32 mouse cellular contexts compared by ENCODE assay signal in the genomic region with DNA sequence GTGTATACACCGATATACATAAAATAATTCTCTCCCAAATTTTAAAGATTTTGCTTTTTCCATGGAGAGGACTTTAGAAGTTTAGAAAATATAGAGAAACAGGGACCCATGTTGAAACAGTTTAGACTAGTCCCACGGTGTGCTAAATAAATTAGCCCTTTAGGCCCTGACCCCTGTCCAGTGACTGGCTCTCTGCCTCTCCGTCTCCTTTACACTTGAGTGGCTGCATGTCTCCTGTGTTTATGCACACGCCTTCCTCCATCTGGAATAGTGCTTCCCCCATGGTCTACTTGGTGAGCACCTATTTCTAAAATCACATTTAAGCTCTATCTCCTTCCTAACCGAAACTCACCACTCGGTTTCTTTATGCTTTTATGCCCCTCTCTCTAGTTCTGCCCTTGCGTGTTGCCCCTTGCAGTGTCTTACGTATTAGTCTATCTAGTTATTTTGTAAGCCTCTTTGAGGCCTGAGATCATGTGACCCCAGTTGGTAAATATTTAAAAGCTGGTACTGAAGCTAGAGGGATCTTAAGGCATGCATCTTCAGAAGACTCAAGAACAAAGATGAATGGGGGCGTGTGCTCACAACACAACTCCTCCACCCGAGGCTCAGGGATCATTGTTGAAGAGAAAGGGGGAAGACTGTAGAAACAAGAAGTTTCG. TPM values are rescaled to one million over a fixed set of nuclear protein-coding genes. Genes with fewer than 3 reads are reported as not detected.
DNase-seq lines count a peak whose midpoint lies in the region; ATAC-seq and TF ChIP-seq lines count a peak whose summit lies in the region.
"Had no signal": no experiment of that assay in that cellular context is flagged by ENCODE, and none has a peak within 500 bp of the region (broad histone marks: within the 10 kb centered on the region; RNA-seq: fewer than 3 reads in every experiment).

No protein-coding gene starts in this region.

- intact Hi-C loops in gastrocnemius, adult 2 months (cut with DNase I): loop anchor here (5.0 kb wide), 1 partner anchor 64 kb away; the partner anchor contains the start of gene Zfp592

- DNase-seq in gastrocnemius, adult 2 months: no peak
- DNase-seq in gastrocnemius, postnatal 10 days: no peak
- DNase-seq in kidney, adult 2 months: peak; percentile 79
- DNase-seq in yolk sac, embryonic 10.5 days (ENCODE audit: low spot score): peak; percentile 36
- DNase-seq in cerebellum, adult 9-10 months: no peak
- DNase-seq: adrenal gland, adult 8-10 months; cerebellum, adult 2 months; cerebellum, postnatal 25 days; forebrain, postnatal 0 days; gastrocnemius, postnatal 25 days; heart, adult 11 months; heart, postnatal 14 days; midbrain, embryonic 14.5 days; retina, postnatal 1 day; right cerebral cortex, postnatal 14 days had no signal

- WGBS in kidney, adult 2 months: 57% methylated on average over 11 of the region's 11 CpGs
- WGBS in kidney, embryonic 14.5 days: 53% methylated on average over 11 of the region's 11 CpGs
- WGBS in kidney, embryonic 15.5 days: 56% methylated on average over 11 of the region's 11 CpGs

- peak overlapping the region; percentile 97; the same call in 1 of the 2 replicates for H3K27ac ChIP-seq in gastrocnemius, adult 2 months
- peak overlapping the region; percentile 39; the same call in 1 of the 2 replicates for H3K27ac ChIP-seq in kidney, adult 2 months (ENCODE audit: insufficient read depth, low read depth, low read length)
- no peak overlapping the region for H3K27ac ChIP-seq in kidney, embryonic 14.5 days (ENCODE audit: low read depth, low read length)
- peak overlapping the region; percentile 70 for H3K27ac ChIP-seq in kidney, embryonic 15.5 days
- H3K27ac ChIP-seq: embryonic facial prominence, embryonic 10.5 days; embryonic facial prominence, embryonic 15.5 days; forebrain, embryonic 12.5 days; hindbrain, embryonic 10.5 days; layer of hippocampus, adult 2 months; left cerebral cortex, adult 2 months; limb, embryonic 12.5 days; neural tube, embryonic 15.5 days had no signal

- TF ChIP-seq CTCF in gastrocnemius, adult 2 months (IDR thresholded peaks at IDR 0.05): no peak
- TF ChIP-seq CTCF in kidney, adult 2 months (conservative IDR thresholded peaks at IDR 0.05; ENCODE audit: insufficient read depth, insufficient read length, low read depth, low read length): no peak

- H3K4me1 ChIP-seq in kidney, adult 2 months (ENCODE audit: control insufficient read depth, insufficient read depth, low read length): peaks cover 14% of the 10 kb centered on the region
- peaks cover 29% of the 10 kb centered on the region for H3K4me1 ChIP-seq in kidney, embryonic 14.5 days (ENCODE audit: control insufficient read depth, insufficient read depth, low read length)
- peaks cover 46% of the 10 kb centered on the region for H3K4me1 ChIP-seq in kidney, embryonic 15.5 days
- H3K4me1 ChIP-seq: embryonic facial prominence, embryonic 15.5 days; forebrain, embryonic 12.5 days had no signal

- no peaks in the 10 kb centered on the region for H3K27me3 ChIP-seq in kidney, adult 2 months (replicated peaks; ENCODE audit: control insufficient read depth, insufficient read depth, low read length)
- no peaks in the 10 kb centered on the region for H3K27me3 ChIP-seq in kidney, embryonic 14.5 days (ENCODE audit: control insufficient read depth, insufficient read depth, low read length)
- H3K27me3 ChIP-seq in kidney, embryonic 15.5 days: no peaks in the 10 kb centered on the region
- H3K27me3 ChIP-seq: CH12.LX; embryonic facial prominence, embryonic 15.5 days; forebrain, embryonic 12.5 days; heart, embryonic 13.5 days; neural tube, embryonic 15.5 days had no signal

- H3K9ac ChIP-seq in kidney, embryonic 14.5 days (ENCODE audit: low read depth, low read length): no peak overlapping the region
- H3K9ac ChIP-seq in kidney, embryonic 15.5 days: no peak overlapping the region
- H3K9ac ChIP-seq: embryonic facial prominence, embryonic 15.5 days; forebrain, embryonic 12.5 days; forebrain, postnatal 0 days; limb, embryonic 12.5 days; neural tube, embryonic 15.5 days had no signal

- H3K4me3 ChIP-seq in gastrocnemius, adult 2 months: no peak overlapping the region
- no peak overlapping the region for H3K4me3 ChIP-seq in kidney, adult 2 months (ENCODE audit: insufficient read depth, low read depth, low read length)
- no peak overlapping the region for H3K4me3 ChIP-seq in kidney, embryonic 14.5 days (ENCODE audit: low read length)
- H3K4me3 ChIP-seq in kidney, embryonic 15.5 days (replicated peaks): no peak overlapping the region
- H3K4me3 ChIP-seq: embryonic facial prominence, embryonic 10.5 days; embryonic facial prominence, embryonic 15.5 days; forebrain, embryonic 12.5 days; heart, embryonic 13.5 days; hindbrain, embryonic 10.5 days; layer of hippocampus, adult 2 months; left cerebral cortex, adult 2 months; limb, embryonic 12.5 days; neural tube, embryonic 15.5 days had no signal

- no peaks in the 10 kb centered on the region for H3K36me3 ChIP-seq in kidney, adult 2 months (ENCODE audit: control insufficient read depth, insufficient read depth, low read length)
- no peaks in the 10 kb centered on the region for H3K36me3 ChIP-seq in kidney, embryonic 14.5 days (ENCODE audit: control insufficient read depth, insufficient read depth, low read length)
- no peaks in the 10 kb centered on the region for H3K36me3 ChIP-seq in kidney, embryonic 15.5 days
- H3K36me3 ChIP-seq: embryonic facial prominence, embryonic 10.5 days; embryonic facial prominence, embryonic 15.5 days; forebrain, embryonic 12.5 days; hindbrain, embryonic 10.5 days; limb, embryonic 12.5 days; neural tube, embryonic 15.5 days had no signal

- TF ChIP-seq POLR2A in kidney, adult 2 months (IDR thresholded peaks at IDR 0.05; ENCODE audit: low read depth, low read length): no peak

- H3K9me3 ChIP-seq in kidney, embryonic 14.5 days (ENCODE audit: control insufficient read depth, low read length): no peaks in the 10 kb centered on the region
- H3K9me3 ChIP-seq in kidney, embryonic 15.5 days (replicated peaks): no peaks in the 10 kb centered on the region
- H3K9me3 ChIP-seq: embryonic facial prominence, embryonic 10.5 days; embryonic facial prominence, embryonic 15.5 days; forebrain, embryonic 12.5 days; heart, embryonic 13.5 days; limb, embryonic 12.5 days; neural tube, embryonic 15.5 days had no signal

- no peak overlapping the region for H3K4me2 ChIP-seq in kidney, embryonic 14.5 days (replicated peaks; ENCODE audit: low read depth, low read length)
- H3K4me2 ChIP-seq in kidney, embryonic 15.5 days: no peak overlapping the region
- H3K4me2 ChIP-seq: embryonic facial prominence, embryonic 15.5 days; forebrain, embryonic 12.5 days; heart, embryonic 13.5 days; limb, embryonic 12.5 days; liver, embryonic 11.5 days; neural tube, embryonic 15.5 days had no signal

- ATAC-seq in kidney, embryonic 14.5 days (ENCODE audit: low FRiP score, low TSS enrichment): no peak
- ATAC-seq in kidney, embryonic 15.5 days (replicated peaks; ENCODE audit: low FRiP score): peak; percentile 44; the same call in 1 of the 2 replicates
- ATAC-seq: forebrain, postnatal 0 days; intestine, embryonic 16.5 days had no signal

RNA-seq across cellular contexts. Expression of gene Alpk3, which starts 1.6 kb away (rescaled TPM):
- total RNA-seq in gastrocnemius, adult 2 months (2021): 100 to 1,000 TPM; 238 to 380 TPM
- 100 to 1,000 TPM; 104 to 110 TPM for total RNA-seq in gastrocnemius, postnatal 10 days (2021)
- 0.04 and 0.88 TPM in 2 replicates for polyA plus RNA-seq in kidney, adult 2 months (2012; rRNA removed)
- 0.13 and 0.34 TPM in 2 replicates for polyA plus RNA-seq in kidney, embryonic 14.5 days (2014; fragmentation: Nextera tagmentation; extraction: Ambion mirVana)
- 0.42 and 0.54 TPM in 2 replicates for polyA plus RNA-seq in kidney, embryonic 15.5 days (2015; fragmentation: Nextera tagmentation; extraction: Ambion mirVana)

RNA-seq across cellular contexts. Expression of gene Slc28a1, which starts 58.8 kb away (rescaled TPM):
- total RNA-seq in gastrocnemius, adult 2 months (2021): under 1 TPM; 0.26 to 0.47 TPM
- total RNA-seq in gastrocnemius, postnatal 10 days (2021): under 1 TPM; 0.28 to 0.34 TPM
- polyA plus RNA-seq in kidney, adult 2 months (2012; rRNA removed): 18.8 and 21.9 TPM in 2 replicates
- 0.41 TPM in 1 of 2 replicates, not detected in the other for polyA plus RNA-seq in kidney, embryonic 14.5 days (2014; fragmentation: Nextera tagmentation; extraction: Ambion mirVana)
- polyA plus RNA-seq in kidney, embryonic 15.5 days (2015; fragmentation: Nextera tagmentation; extraction: Ambion mirVana): 0.13 and 0.49 TPM in 2 replicates
- total RNA-seq: adrenal gland, adult 8-10 months; layer of hippocampus, adult 2 months; layer of hippocampus, postnatal 14 days had no signal
- polyA plus RNA-seq: embryonic facial prominence, embryonic 15.5 days; forebrain, embryonic 12.5 days; hindbrain, embryonic 10.5 days; limb, embryonic 12.5 days; lung, embryonic 16.5 days; midbrain, embryonic 14.5 days; stomach, embryonic 14.5 days had no signal

Comparison
In these comparisons a context has a peak if more than half of its experiments do, and no peak if none do; other contexts are left out.
1. RNA of gene Slc28a1, which starts 58.8 kb away (polyA plus RNA-seq): 18.8 to 21.9 TPM in kidney, adult 2 months; 0.41 TPM in kidney, embryonic 14.5 days and 0.13 to 0.49 TPM in kidney, embryonic 15.5 days; every median in the first group is over 10 times any median in the second.
2. DNase-seq: peak in kidney, adult 2 months (single experiment) and yolk sac, embryonic 10.5 days (single experiment); none in gastrocnemius, adult 2 months (single experiment), gastrocnemius, postnatal 10 days (single experiment) and cerebellum, adult 9-10 months (single experiment).